Mouse (Mus musculus) effector memory CD4-positive, alpha-beta T cell, adult 7 months (primary cell): ENCODE results near the gene Neurl1b. TPM values are rescaled to one million over a fixed set of nuclear protein-coding genes. Genes with fewer than 3 reads are reported as not detected.

Experiments
- polyA plus RNA-seq: library from polyadenylated mRNA; unstranded; fragments of 100-300 nt; shearing (Covaris generic); gene quantifications from one replicate; pipeline ENCODE4 v1.2.1, GENCODE M21; 2017

The Neurl1b gene
- polyA plus RNA-seq: 0.10 TPM

DNA sequence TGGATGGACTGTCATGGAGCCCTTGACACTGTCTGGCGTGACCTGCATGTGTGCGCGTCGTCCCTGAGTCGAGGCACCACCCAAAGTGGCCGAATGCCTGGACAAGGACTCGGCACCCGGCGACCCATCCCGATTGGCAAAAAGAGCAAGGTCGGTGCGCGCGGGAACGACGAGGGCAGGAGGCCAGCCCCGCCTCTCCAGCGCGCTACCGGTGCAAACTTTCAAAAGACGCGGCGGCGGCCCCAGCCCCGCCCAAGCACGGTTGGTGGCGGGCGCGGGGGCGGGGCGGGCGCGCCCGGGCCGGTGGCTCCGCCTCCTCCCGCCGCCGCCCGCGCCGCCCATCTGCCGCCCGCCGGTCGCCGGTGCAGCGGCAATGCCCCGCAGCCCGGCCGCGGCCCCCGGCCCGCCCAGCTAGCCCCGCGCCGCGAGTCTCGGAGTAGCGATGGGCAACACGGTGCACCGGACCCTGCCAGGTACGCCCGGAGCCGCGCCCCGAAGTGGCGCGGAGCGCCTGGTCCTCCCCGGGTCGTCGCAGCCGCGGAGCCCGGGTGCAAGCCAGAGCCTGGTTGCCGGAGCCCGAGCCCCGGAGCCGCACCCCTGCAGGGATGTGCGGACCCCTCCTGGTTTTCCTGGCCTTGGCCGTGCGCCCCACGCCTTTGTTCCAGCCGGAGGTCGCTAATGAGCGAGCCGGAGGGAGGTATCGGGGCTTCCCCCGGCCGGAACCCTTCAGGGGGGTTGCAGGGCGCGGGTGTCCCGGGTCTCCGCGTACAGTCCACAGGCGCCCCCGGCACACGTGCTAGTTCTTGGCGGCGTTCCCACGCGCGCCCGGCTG lies at the start of gene Neurl1b:
Neurl1b (plus strand) TSS at position 307 of the 832 bp plus-strand sequence.

Other genes with a start within 250 kb of the Neurl1b start
- 1.5 TPM for gene Pdia2, start 215.7 kb upstream of the Neurl1b start, polyA plus RNA-seq
- gene Rgs11, start 211.9 kb upstream of the Neurl1b start, polyA plus RNA-seq: 16.9 TPM
- gene Arhgdig, start 207.0 kb upstream of the Neurl1b start, polyA plus RNA-seq: not detected
- 18.5 TPM for gene Fam234a, start 170.6 kb upstream of the Neurl1b start, polyA plus RNA-seq
- 138 TPM for gene Luc7l, start 161.9 kb upstream of the Neurl1b start, polyA plus RNA-seq
- gene Ergic1, start 146.7 kb downstream of the Neurl1b start, polyA plus RNA-seq: 33.2 TPM
- 844 TPM for gene Dusp1, start 147.3 kb downstream of the Neurl1b start, polyA plus RNA-seq
- gene Atp6v0e, start 248.4 kb downstream of the Neurl1b start, polyA plus RNA-seq: 316 TPM